Mouse (Mus musculus) hindbrain, embryonic 11.5 days (tissue): Measurements from ENCODE around the gene Pitpnm3. TPM values are rescaled to one million over a fixed set of nuclear protein-coding genes. Genes with fewer than 3 reads are reported as not detected.

Experiments used
- ATAC-seq: fragments of 200-750 bp; cut with Nextera tagmentation; 2 replicates; pipeline ENCODE4 v1.8.0; 2017; ENCODE audit warnings: mild to moderate bottlenecking, moderate TSS enrichment, moderate library complexity; ENCODE audit not compliant: low FRiP score
- DNase-seq: peaks from one replicate; pipeline ENCODE4 v3.0.0-alpha.2; 2015; ENCODE audit warnings: low spot score
- H3K27ac ChIP-seq: fragments of 300-500 bp; sonication (generic); 2 replicates; pipeline ENCODE4 v1.5.1; 2014; ENCODE audit warnings: mild to moderate bottlenecking, low read depth, low read length
- H3K27me3 ChIP-seq: fragments of 300-500 bp; sonication (generic); 2 replicates; pipeline ENCODE4 v1.6.1; 2014; ENCODE audit warnings: mild to moderate bottlenecking, low read length, moderate library complexity, mixed read lengths; ENCODE audit not compliant: control insufficient read depth, insufficient read depth
- H3K36me3 ChIP-seq: fragments of 300-500 bp; sonication (generic); 2 replicates; pipeline ENCODE4 v1.6.1; 2014; ENCODE audit warnings: mild to moderate bottlenecking, low read length, moderate library complexity, mixed read lengths; ENCODE audit not compliant: control insufficient read depth, insufficient read depth
- H3K4me1 ChIP-seq: fragments of 300-500 bp; sonication (generic); replicated peaks from 2 replicates; pipeline ENCODE4 v1.6.1; 2014; ENCODE audit warnings: low read length, mixed read lengths; ENCODE audit not compliant: control insufficient read depth, insufficient read depth
- H3K4me2 ChIP-seq: fragments of 300-500 bp; sonication (generic); replicated peaks from 2 replicates; pipeline ENCODE4 v1.6.1; 2014; ENCODE audit warnings: mild to moderate bottlenecking, low read depth, low read length
- H3K4me3 ChIP-seq: fragments of 300-500 bp; sonication (generic); 2 replicates; pipeline ENCODE4 v1.5.1; 2014; ENCODE audit warnings: low read depth, low read length
- H3K9ac ChIP-seq: fragments of 300-500 bp; sonication (generic); 2 replicates; pipeline ENCODE4 v1.6.1; 2014; ENCODE audit warnings: low read depth, low read length
- H3K9me3 ChIP-seq: fragments of 300-500 bp; sonication (generic); 2 replicates; pipeline ENCODE4 v1.6.1; 2016; ENCODE audit warnings: low read length; ENCODE audit not compliant: control insufficient read depth
- WGBS: fragments of 180-500 bp; shearing (Covaris S2); extraction: QIAGEN DNeasy Blood & Tissue Kit; methylation state at CpG from one replicate; pipeline ENCODE4 v1.1.7; 2014; 5-methylcytosine and 5-hydroxymethylcytosine counted together
- polyA plus RNA-seq: library from polyadenylated mRNA; unstranded; fragments of >200 nt; fragmentation: Nextera tagmentation; extraction: Ambion mirVana; gene quantifications from 2 replicates; pipeline ENCODE4 v1.2.1, GENCODE M21; 2014

Gene Pitpnm3
- polyA plus RNA-seq, 1 experiment from 2014 or later = 0.48 TPM

DNA sequence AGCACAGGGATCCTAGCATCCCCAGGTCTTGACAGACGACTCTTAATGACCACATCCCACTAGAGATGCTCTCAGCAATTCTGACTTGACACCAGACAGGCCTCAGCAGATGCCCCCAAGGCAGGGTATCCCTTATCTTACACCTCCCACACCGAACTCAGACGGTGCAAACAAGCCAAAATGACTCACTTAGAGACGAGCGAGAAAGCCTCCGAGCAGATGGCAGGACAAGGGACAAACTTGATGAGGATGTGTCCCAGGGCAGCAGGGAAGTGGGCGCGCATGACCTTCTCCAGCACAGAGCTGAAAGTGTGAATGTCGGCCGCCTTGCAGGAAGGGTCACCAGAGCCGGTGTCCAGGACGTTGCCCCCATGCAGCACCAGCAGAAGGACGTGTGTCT is 61.3 kb downstream of the Pitpnm3 start:
- no peak for ATAC-seq
- Histone ChIP-seq H3K4me2 (no peak overlapping the region), H3K27me3 (no peaks in the 10 kb centered on the region), H3K9me3 (no peaks in the 10 kb centered on the region), H3K27ac (no peak overlapping the region), H3K9ac (no peak overlapping the region), H3K36me3 (no peaks in the 10 kb centered on the region), H3K4me3 (no peak overlapping the region), H3K4me1 (no peaks in the 10 kb centered on the region)
- WGBS = 87% methylated on average over 13 of the region's 13 CpGs
- DNase-seq = no peak

DNA sequence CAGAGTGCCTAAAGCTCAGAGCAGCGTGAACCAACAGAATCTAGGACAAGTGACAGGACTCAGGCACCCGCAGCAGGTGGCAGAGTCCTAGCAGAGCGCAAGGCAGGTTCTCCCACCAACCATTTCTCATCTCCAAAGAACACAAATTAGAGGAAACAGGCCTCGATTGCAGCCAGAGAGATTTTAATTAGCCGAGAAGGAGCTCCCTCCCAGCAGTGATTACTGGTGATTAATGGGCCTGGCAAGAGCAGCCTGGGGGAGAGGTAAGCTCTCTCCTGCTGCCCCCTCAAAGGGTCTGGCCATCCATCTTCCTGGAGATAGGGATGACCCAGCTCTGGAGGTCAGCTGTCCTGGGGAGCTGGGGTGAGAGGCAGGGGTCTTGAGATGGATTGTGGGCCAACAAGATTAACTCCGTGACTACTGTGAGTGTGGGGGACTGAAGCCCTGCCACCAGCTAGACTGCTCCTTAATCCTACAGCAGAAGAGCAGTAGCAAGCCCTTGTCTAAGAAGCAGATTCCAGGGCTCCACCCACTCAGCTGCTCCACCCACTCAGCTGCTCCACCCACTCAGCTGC is 63.2 kb downstream of the Pitpnm3 start:
- Histone ChIP-seq H3K27ac (no peak overlapping the region), H3K36me3 (no peaks in the 10 kb centered on the region)
- WGBS = 43% methylated on average over 6 of the region's 6 CpGs

DNA sequence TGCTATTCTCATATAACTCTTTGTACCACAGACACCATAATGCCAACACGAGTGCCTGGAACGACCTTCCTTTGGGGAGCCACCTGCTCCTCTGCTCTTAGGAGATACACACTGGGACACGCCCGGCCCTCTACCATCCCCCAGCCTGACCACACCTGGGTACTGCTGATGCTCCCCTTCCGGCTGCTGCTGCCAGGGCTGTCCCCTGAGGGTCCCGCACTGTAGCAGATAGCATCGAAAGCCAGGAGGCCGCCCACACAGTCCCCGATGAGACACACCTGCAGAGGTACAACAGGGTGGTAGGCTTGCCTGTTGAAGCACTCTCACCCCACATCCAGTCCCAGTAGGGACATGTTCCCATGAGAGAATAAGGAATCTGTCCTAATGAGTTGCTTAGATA is 64.8 kb downstream of the Pitpnm3 start:
- Histone ChIP-seq H3K4me2 (no peak overlapping the region), H3K27me3 (no peaks in the 10 kb centered on the region), H3K4me1 (no peaks in the 10 kb centered on the region), H3K9ac (no peak overlapping the region), H3K9me3 (no peaks in the 10 kb centered on the region), H3K4me3 (no peak overlapping the region), H3K27ac (no peak overlapping the region), H3K36me3 (no peaks in the 10 kb centered on the region)
- WGBS = 72% methylated on average over 9 of the region's 9 CpGs
- no peak for DNase-seq
- no peak for ATAC-seq

More for the DNA sequence above, 63.2 kb downstream of the Pitpnm3 start:
- Histone ChIP-seq H3K9ac (no peak overlapping the region), H3K4me1 (no peaks in the 10 kb centered on the region), H3K27me3 (no peaks in the 10 kb centered on the region), H3K4me3 (no peak overlapping the region), H3K4me2 (no peak overlapping the region), H3K9me3 (no peaks in the 10 kb centered on the region)
- ATAC-seq (peak; percentile 47; the same call in 1 of the 2 replicates), DNase-seq (no peak)

DNA sequence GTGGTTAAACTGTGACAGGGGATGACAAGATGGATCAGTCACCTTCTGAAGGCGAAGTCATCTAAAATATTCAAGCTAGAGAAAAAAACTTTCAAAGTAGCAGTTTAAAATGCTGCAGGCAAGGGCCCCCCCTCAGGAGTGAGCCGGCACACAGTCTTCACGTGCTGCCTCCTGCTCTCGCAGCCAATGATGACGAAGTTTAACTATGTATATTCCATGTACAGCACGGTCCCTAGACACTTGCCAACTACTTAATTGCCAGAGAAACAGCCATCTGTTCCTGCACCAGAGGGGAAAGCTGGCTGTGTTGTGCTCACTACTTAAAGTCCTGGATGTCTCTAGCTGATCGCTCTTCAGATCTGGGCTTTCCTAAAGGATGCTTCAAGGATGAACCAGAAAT is 67.6 kb downstream of the Pitpnm3 start:
- no peak for DNase-seq
- Histone ChIP-seq H3K9ac (no peak overlapping the region), H3K27ac (no peak overlapping the region), H3K27me3 (no peaks in the 10 kb centered on the region), H3K4me1 (no peaks in the 10 kb centered on the region), H3K9me3 (no peaks in the 10 kb centered on the region), H3K4me2 (no peak overlapping the region), H3K36me3 (no peaks in the 10 kb centered on the region), H3K4me3 (no peak overlapping the region)
- WGBS = 66% methylated on average over 7 of the region's 7 CpGs
- ATAC-seq = no peak

DNA sequence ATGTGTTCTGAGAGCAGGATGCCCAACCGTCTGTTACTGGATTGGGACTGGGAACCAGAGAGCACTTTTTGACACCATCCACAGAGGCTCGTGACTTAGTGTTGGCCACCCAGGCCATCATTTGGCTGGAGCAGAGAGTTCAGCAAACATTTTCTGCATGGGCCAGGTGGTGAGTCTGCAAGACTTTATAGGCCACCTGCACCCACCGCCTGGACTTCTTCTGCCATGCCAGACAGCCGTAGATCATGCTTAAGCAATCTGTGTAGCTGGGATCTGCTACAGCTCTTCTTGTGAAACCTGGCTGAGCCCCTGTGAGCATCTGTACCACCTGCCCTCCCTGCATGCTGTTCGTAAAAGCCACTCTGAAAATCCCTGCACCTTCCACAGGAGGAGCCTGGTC is 68.3 kb downstream of the Pitpnm3 start:
- Histone ChIP-seq H3K4me1 (no peaks in the 10 kb centered on the region), H3K27ac (no peak overlapping the region), H3K9ac (no peak overlapping the region), H3K4me3 (no peak overlapping the region), H3K4me2 (no peak overlapping the region), H3K36me3 (no peaks in the 10 kb centered on the region), H3K9me3 (no peaks in the 10 kb centered on the region), H3K27me3 (no peaks in the 10 kb centered on the region)
- 83% methylated on average over 5 of the region's 5 CpGs for WGBS
- no peak for ATAC-seq
- DNase-seq = no peak

DNA sequence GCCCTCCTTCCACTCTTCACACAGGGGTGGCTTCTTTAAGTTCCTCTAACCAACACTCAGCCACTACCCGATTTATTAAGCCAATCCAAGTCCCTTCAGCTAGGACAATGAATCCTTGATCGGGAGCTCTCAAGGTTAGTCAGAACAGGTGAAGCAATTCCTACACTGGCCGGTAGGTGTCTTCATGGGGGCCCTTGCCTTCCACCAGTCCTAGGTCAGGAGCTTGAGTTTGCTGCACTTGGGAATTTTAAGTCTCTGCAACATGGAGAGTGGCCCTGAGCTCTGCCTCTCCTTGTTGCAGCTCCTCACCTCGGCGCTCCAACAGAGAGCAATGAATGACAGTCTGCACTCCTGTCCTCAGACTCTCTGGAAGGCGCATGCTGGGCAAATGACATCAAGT is 69.2 kb downstream of the Pitpnm3 start:
- no peaks in the 10 kb centered on the region for H3K36me3 ChIP-seq
- H3K9me3 ChIP-seq = no peaks in the 10 kb centered on the region
- no peak for ATAC-seq
- H3K27me3 ChIP-seq = no peaks in the 10 kb centered on the region
- H3K4me1 ChIP-seq = no peaks in the 10 kb centered on the region
- no peak overlapping the region for H3K4me3 ChIP-seq
- no peak overlapping the region for H3K27ac ChIP-seq
- H3K4me2 ChIP-seq = no peak overlapping the region
- H3K9ac ChIP-seq = no peak overlapping the region
- 36% methylated on average over 6 of the region's 6 CpGs for WGBS
- peak; percentile 50 for DNase-seq

DNA sequence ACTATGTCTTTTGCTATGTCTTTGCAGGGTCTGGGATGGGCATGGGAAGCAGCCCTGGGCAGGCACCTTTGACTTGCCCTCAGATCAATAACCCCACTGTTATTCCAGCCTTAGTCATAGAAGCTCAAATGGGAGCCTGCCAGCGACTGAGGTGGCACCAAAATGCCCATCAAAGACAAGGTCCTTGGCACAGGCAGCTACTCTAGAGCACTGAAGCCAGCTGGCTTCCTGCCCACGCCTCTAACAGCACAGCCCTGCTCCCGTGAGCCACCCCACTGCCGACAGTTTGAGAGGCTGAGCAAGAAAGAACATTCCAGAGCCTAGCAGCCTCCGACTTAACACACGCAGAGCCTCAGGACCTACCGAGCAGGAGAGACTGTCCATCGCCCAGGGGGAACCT is 70.5 kb downstream of the Pitpnm3 start:
- Histone ChIP-seq H3K4me1 (no peaks in the 10 kb centered on the region), H3K4me2 (no peak overlapping the region), H3K27me3 (no peaks in the 10 kb centered on the region), H3K36me3 (no peaks in the 10 kb centered on the region), H3K4me3 (no peak overlapping the region), H3K9me3 (no peaks in the 10 kb centered on the region), H3K27ac (no peak overlapping the region), H3K9ac (no peak overlapping the region)
- DNase-seq (no peak), ATAC-seq (no peak)
- WGBS = 85% methylated on average over 8 of the region's 8 CpGs

DNA sequence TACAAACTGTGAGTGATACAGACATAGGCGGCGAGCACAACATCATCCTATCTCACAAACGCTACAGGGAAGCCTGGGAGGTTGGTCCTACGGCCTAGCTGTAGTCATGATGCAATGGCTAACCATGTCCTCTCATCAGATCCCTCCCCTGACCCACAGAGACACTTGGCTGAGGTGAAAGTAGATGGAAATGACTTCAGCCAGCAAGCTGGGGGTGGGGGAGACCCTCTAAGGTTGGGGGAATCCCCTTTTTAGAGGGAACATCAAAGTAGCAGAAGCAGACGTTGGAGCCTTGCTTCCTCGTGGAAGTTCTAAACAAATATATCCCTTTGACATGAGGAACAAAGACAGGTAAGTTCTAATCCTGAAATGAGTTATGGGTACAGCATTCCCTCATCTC is 71.2 kb downstream of the Pitpnm3 start:
- H3K4me1 ChIP-seq = no peaks in the 10 kb centered on the region
- no peaks in the 10 kb centered on the region for H3K27me3 ChIP-seq
- no peak for ATAC-seq
- no peak overlapping the region for H3K4me2 ChIP-seq
- no peaks in the 10 kb centered on the region for H3K9me3 ChIP-seq
- no peak overlapping the region for H3K9ac ChIP-seq
- H3K27ac ChIP-seq = no peak overlapping the region
- DNase-seq = no peak
- no peaks in the 10 kb centered on the region for H3K36me3 ChIP-seq
- no peak overlapping the region for H3K4me3 ChIP-seq
- 87% methylated on average over 6 of the region's 6 CpGs for WGBS

DNA sequence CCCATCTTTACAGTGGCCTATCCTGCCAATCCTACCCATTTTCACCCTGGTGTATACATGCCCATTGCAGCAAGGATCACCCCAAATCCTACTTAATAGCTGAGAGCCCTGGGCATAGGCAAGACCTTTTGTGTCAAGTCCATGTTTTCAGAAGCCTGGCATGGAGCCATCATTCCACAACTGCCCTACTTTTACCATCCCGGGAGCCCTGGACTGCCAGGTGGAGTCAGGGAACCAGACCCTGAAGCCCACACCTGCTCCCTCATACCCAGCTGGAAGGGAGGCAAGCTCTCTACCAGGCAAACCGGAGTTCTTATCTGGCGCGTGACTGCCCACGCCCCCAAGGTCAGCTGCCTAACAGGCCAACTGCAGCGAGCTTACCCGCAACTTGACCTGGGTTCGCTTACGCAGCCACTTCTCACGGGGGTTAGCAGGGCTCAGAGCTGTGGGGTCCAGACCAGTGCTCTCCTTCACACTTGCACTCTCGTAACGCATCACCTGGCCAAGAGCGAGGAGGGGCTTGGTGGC is 74.4 kb downstream of the Pitpnm3 start:
- no peak overlapping the region for H3K9ac ChIP-seq
- 86% methylated on average over 13 of the region's 13 CpGs for WGBS
- no peaks in the 10 kb centered on the region for H3K4me1 ChIP-seq
- H3K4me3 ChIP-seq = no peak overlapping the region
- H3K4me2 ChIP-seq = no peak overlapping the region
- ATAC-seq = no peak
- H3K27ac ChIP-seq = no peak overlapping the region
- no peaks in the 10 kb centered on the region for H3K9me3 ChIP-seq
- DNase-seq = no peak
- no peaks in the 10 kb centered on the region for H3K36me3 ChIP-seq
- H3K27me3 ChIP-seq = no peaks in the 10 kb centered on the region
